In genomic region chr17:56018347-56019131, GRCm38 (mm10) we compare ENCODE assay signal across 8 mouse cellular contexts. TPM values are rescaled to one million over a fixed set of nuclear protein-coding genes. Genes with fewer than 3 reads are reported as not detected.
DNase-seq lines count a peak whose midpoint lies in the region; ATAC-seq and TF ChIP-seq lines count a peak whose summit lies in the region.

No protein-coding gene starts in this region.

- peak; percentile 37 for ATAC-seq in CD4-positive, CD25-positive, alpha-beta regulatory T cell, adult 4 months
- peak; percentile 30 for ATAC-seq in midbrain, embryonic 16.5 days

- H3K27me3 ChIP-seq in cerebellum, adult 2 months (ENCODE audit: control insufficient read depth, insufficient read depth, low read length), result no peaks in the 10 kb centered on the region
- no peaks in the 10 kb centered on the region for H3K27me3 ChIP-seq in midbrain, embryonic 16.5 days (ENCODE audit: control insufficient read depth, insufficient read depth, low read depth, low read length)

- intact Hi-C loops in gastrocnemius, adult 2 months (cut with DNase I), result no loop called here
- intact Hi-C loops in left cerebral cortex, postnatal 25 days (cut with DNase I), result no loop called here

- WGBS in cerebellum, adult 2 months, result 48% methylated on average over 20 of the region's 20 CpGs
- 75% methylated on average over 20 of the region's 20 CpGs for WGBS in midbrain, embryonic 16.5 days

- no peaks in the 10 kb centered on the region for H3K9me3 ChIP-seq in midbrain, embryonic 16.5 days (replicated peaks; ENCODE audit: control insufficient read depth, low read length, poor library complexity, severe bottlenecking)

- TF ChIP-seq CTCF in gastrocnemius, adult 2 months (IDR thresholded peaks at IDR 0.05), result peak; percentile 59
- peak; percentile 86 for TF ChIP-seq CTCF in cerebellum, adult 2 months (IDR thresholded peaks at IDR 0.05; ENCODE audit: borderline replicate concordance, insufficient read depth, low read depth, low read length)

- peak; percentile 70 for DNase-seq in gastrocnemius, adult 2 months
- DNase-seq in gastrocnemius, adult 18-20 months (ENCODE audit: low spot score), result no peak
- peak; percentile 86 to 89 for DNase-seq in cerebellum, adult 2 months
- peak; percentile 54 for DNase-seq in heart, postnatal 4 days
- peak; percentile 66 to 73 for DNase-seq in left cerebral cortex, postnatal 25 days (ENCODE audit: low spot score in 2 of 2)
- DNase-seq in thymus, postnatal 25 days, result peak; percentile 83

- no peak overlapping the region; the same call in 1 of the 2 replicates for H3K27ac ChIP-seq in gastrocnemius, adult 2 months
- H3K27ac ChIP-seq in cerebellum, adult 2 months (ENCODE audit: insufficient read depth, low read length), result peak overlapping the region; percentile 47
- H3K27ac ChIP-seq in midbrain, embryonic 16.5 days (ENCODE audit: low read length), result no peak overlapping the region; the same call in 1 of the 2 replicates

- H3K9ac ChIP-seq in midbrain, embryonic 16.5 days (ENCODE audit: low read depth, low read length), result no peak overlapping the region

- H3K4me3 ChIP-seq in gastrocnemius, adult 2 months, result no peak overlapping the region
- H3K4me3 ChIP-seq in cerebellum, adult 2 months (replicated peaks; ENCODE audit: insufficient read depth, low read depth, low read length), result no peak overlapping the region
- H3K4me3 ChIP-seq in midbrain, embryonic 16.5 days (ENCODE audit: low read depth, low read length), result no peak overlapping the region

- peaks cover 45% of the 10 kb centered on the region for H3K36me3 ChIP-seq in midbrain, embryonic 16.5 days (ENCODE audit: control insufficient read depth, insufficient read depth, low read length)

- no peak for TF ChIP-seq POLR2A in cerebellum, adult 2 months (IDR thresholded peaks at IDR 0.05; ENCODE audit: borderline replicate concordance, insufficient read depth, low read length)

- H3K4me2 ChIP-seq in midbrain, embryonic 16.5 days (ENCODE audit: low read length), result no peak overlapping the region

- H3K4me1 ChIP-seq in cerebellum, adult 2 months (ENCODE audit: control insufficient read depth, insufficient read depth, low read length), result peaks cover 63% of the 10 kb centered on the region
- H3K4me1 ChIP-seq in midbrain, embryonic 16.5 days (ENCODE audit: control insufficient read depth, insufficient read depth, low read length), result no peaks in the 10 kb centered on the region

RNA-seq across cellular contexts. Expression of gene Mpnd, which starts 13.0 kb away (rescaled TPM):
- total RNA-seq in gastrocnemius, adult 2 months (2021), result 10 to 100 TPM; 41.2 to 41.6 TPM
- total RNA-seq in gastrocnemius, adult 18-20 months (2021), result 10 to 100 TPM; 34.6 to 35.4 TPM
- polyA plus RNA-seq in CD4-positive, CD25-positive, alpha-beta regulatory T cell, adult 4 months (2017; shearing (Covaris generic)), result 10 to 100 TPM in 1 of 2 experiments, 1 to 10 TPM in 1; 9.2 to 13.7 TPM
- polyA plus RNA-seq in cerebellum, adult 2 months (2012; rRNA removed), result 183 and 193 TPM in 2 replicates
- 10 to 100 TPM; 42.7 to 44.7 TPM for total RNA-seq in heart, postnatal 4 days (2021)
- total RNA-seq in left cerebral cortex, postnatal 25 days (2021), result 100 to 1,000 TPM in 1 of 2 experiments, 10 to 100 TPM in 1; 97.4 to 104 TPM
- 115 and 117 TPM in 2 replicates for polyA plus RNA-seq in midbrain, embryonic 16.5 days (2015; fragmentation: Nextera tagmentation; extraction: Ambion mirVana)

RNA-seq across cellular contexts. Expression of gene Stap2, which starts 13.2 kb away (rescaled TPM):
- total RNA-seq in gastrocnemius, adult 2 months (2021), result 1 to 10 TPM; 2.6 to 3.1 TPM
- total RNA-seq in gastrocnemius, adult 18-20 months (2021), result 1 to 10 TPM; 1.9 to 3.2 TPM
- under 1 TPM in 1 of 2 experiments, not detected in 1; 0.70 TPM for polyA plus RNA-seq in CD4-positive, CD25-positive, alpha-beta regulatory T cell, adult 4 months (2017; shearing (Covaris generic))
- polyA plus RNA-seq in cerebellum, adult 2 months (2012; rRNA removed), result 51.8 and 64.1 TPM in 2 replicates
- total RNA-seq in heart, postnatal 4 days (2021), result 10 to 100 TPM; 13.3 to 15.2 TPM
- total RNA-seq in left cerebral cortex, postnatal 25 days (2021), result 1 to 10 TPM; 1.9 to 3.0 TPM
- polyA plus RNA-seq in midbrain, embryonic 16.5 days (2015; fragmentation: Nextera tagmentation; extraction: Ambion mirVana), result 6.4 and 7.6 TPM in 2 replicates

RNA-seq across cellular contexts. Expression of gene Sh3gl1, which starts 17.9 kb away (rescaled TPM):
- 1 to 10 TPM; 8.7 to 9.5 TPM for total RNA-seq in gastrocnemius, adult 2 months (2021)
- total RNA-seq in gastrocnemius, adult 18-20 months (2021), result 1 to 10 TPM; 7.7 to 7.9 TPM
- 100 to 1,000 TPM in 1 of 2 experiments, 10 to 100 TPM in 1; 93.7 to 110 TPM for polyA plus RNA-seq in CD4-positive, CD25-positive, alpha-beta regulatory T cell, adult 4 months (2017; shearing (Covaris generic))
- polyA plus RNA-seq in cerebellum, adult 2 months (2012; rRNA removed), result 69.5 and 82.5 TPM in 2 replicates
- total RNA-seq in heart, postnatal 4 days (2021), result 10 to 100 TPM; 37.8 to 38.5 TPM
- 10 to 100 TPM; 44.5 to 47.8 TPM for total RNA-seq in left cerebral cortex, postnatal 25 days (2021)
- 102 and 108 TPM in 2 replicates for polyA plus RNA-seq in midbrain, embryonic 16.5 days (2015; fragmentation: Nextera tagmentation; extraction: Ambion mirVana)

RNA-seq across cellular contexts. Expression of gene Chaf1a, which starts 21.7 kb away (rescaled TPM):
- under 1 TPM; 0.46 to 0.59 TPM for total RNA-seq in gastrocnemius, adult 2 months (2021)
- under 1 TPM; 0.46 to 0.95 TPM for total RNA-seq in gastrocnemius, adult 18-20 months (2021)
- polyA plus RNA-seq in CD4-positive, CD25-positive, alpha-beta regulatory T cell, adult 4 months (2017; shearing (Covaris generic)), result 1 to 10 TPM in 1 of 2 experiments, under 1 TPM in 1; 0.51 to 1.0 TPM
- polyA plus RNA-seq in cerebellum, adult 2 months (2012; rRNA removed), result 2.9 and 3.3 TPM in 2 replicates
- total RNA-seq in heart, postnatal 4 days (2021), result 10 to 100 TPM; 13.3 to 14.8 TPM
- total RNA-seq in left cerebral cortex, postnatal 25 days (2021), result 1 to 10 TPM; 1.7 to 1.9 TPM
- 3.6 and 5.0 TPM in 2 replicates for polyA plus RNA-seq in midbrain, embryonic 16.5 days (2015; fragmentation: Nextera tagmentation; extraction: Ambion mirVana)

RNA-seq across cellular contexts. Expression of gene Fsd1, which starts 32.2 kb away (rescaled TPM):
- total RNA-seq in gastrocnemius, adult 2 months (2021), result not detected
- not detected for total RNA-seq in gastrocnemius, adult 18-20 months (2021)
- polyA plus RNA-seq in CD4-positive, CD25-positive, alpha-beta regulatory T cell, adult 4 months (2017; shearing (Covaris generic)), result under 1 TPM in 1 of 2 experiments, not detected in 1; 0.47 TPM
- 88.0 and 91.3 TPM in 2 replicates for polyA plus RNA-seq in cerebellum, adult 2 months (2012; rRNA removed)
- total RNA-seq in heart, postnatal 4 days (2021), result 1 to 10 TPM in 1 of 2 experiments, under 1 TPM in 1; 0.34 to 1.5 TPM
- total RNA-seq in left cerebral cortex, postnatal 25 days (2021), result 10 to 100 TPM; 70.5 to 78.8 TPM
- polyA plus RNA-seq in midbrain, embryonic 16.5 days (2015; fragmentation: Nextera tagmentation; extraction: Ambion mirVana), result 200 and 218 TPM in 2 replicates
